Mouse (Mus musculus) neural tube, embryonic 12.5 days (tissue): Measurements from ENCODE around the gene Fam221b. TPM values are rescaled to one million over a fixed set of nuclear protein-coding genes. Genes with fewer than 3 reads are reported as not detected.

Experiments
- ATAC-seq: fragments of 200-750 bp; cut with Nextera tagmentation; 2 replicates; pipeline ENCODE4 v1.8.0; 2017; ENCODE audit warnings: low read depth, mild to moderate bottlenecking, moderate TSS enrichment, moderate library complexity; ENCODE audit not compliant: low FRiP score
- H3K27ac ChIP-seq: fragments of 300-500 bp; sonication (generic); 2 replicates; pipeline ENCODE4 v1.5.1; 2016
- H3K27me3 ChIP-seq: fragments of 300-500 bp; sonication (generic); replicated peaks from 2 replicates; pipeline ENCODE4 v1.6.1; 2016; ENCODE audit warnings: mild to moderate bottlenecking
- H3K36me3 ChIP-seq: fragments of 300-500 bp; sonication (generic); 2 replicates; pipeline ENCODE4 v1.6.1; 2016; ENCODE audit warnings: mild to moderate bottlenecking
- H3K4me1 ChIP-seq: fragments of 300-500 bp; sonication (generic); 2 replicates; pipeline ENCODE4 v1.6.1; 2016
- H3K4me2 ChIP-seq: fragments of 300-500 bp; sonication (generic); replicated peaks from 2 replicates; pipeline ENCODE4 v1.6.1; 2016; ENCODE audit warnings: mild to moderate bottlenecking
- H3K4me3 ChIP-seq: fragments of 300-500 bp; sonication (generic); 2 replicates; pipeline ENCODE4 v1.5.1; 2016
- H3K9ac ChIP-seq: fragments of 300-500 bp; sonication (generic); 2 replicates; pipeline ENCODE4 v1.6.1; 2016; ENCODE audit warnings: mild to moderate bottlenecking
- H3K9me3 ChIP-seq: fragments of 300-500 bp; sonication (generic); 2 replicates; pipeline ENCODE4 v1.6.1; 2016; ENCODE audit warnings: mild to moderate bottlenecking
- WGBS: fragments of 180-500 bp; shearing (Covaris S2); methylation state at CpG from one replicate; pipeline ENCODE4 v1.1.7; 2016; 5-methylcytosine and 5-hydroxymethylcytosine counted together
- polyA plus RNA-seq: library from polyadenylated mRNA; unstranded; fragments of >200 nt; fragmentation: Nextera tagmentation; extraction: Ambion mirVana; gene quantifications from 2 replicates; pipeline ENCODE4 v1.2.1, GENCODE M21; 2016

The Fam221b gene
- 3.2 and 3.3 TPM in 2 replicates for polyA plus RNA-seq

GRCm38 (mm10) chr4:43668782-43669427 is at the start of gene Fam221b, which contains the start of gene Tmem8b:
TSS of gene Fam221b (minus strand) at chr4:43669145.
TSS of gene Tmem8b (plus strand) at chr4:43668971.
- H3K27ac ChIP-seq = no peak within 1 kb of the TSS
- peaks cover 30% of the 10 kb centered on the region for H3K4me1 ChIP-seq
- WGBS = under 1% methylated on average over 37 of the region's 41 CpGs
- peaks cover 10% of the 10 kb centered on the region for H3K27me3 ChIP-seq
- peak within 1 kb of the TSS; percentile 97 for H3K9ac ChIP-seq
- no peaks in the 10 kb centered on the region for H3K9me3 ChIP-seq
- peak; percentile 91 for ATAC-seq
- H3K36me3 ChIP-seq = no peaks in the 10 kb centered on the region
- H3K4me3 ChIP-seq = peak within 1 kb of the TSS; percentile 87
- H3K4me2 ChIP-seq = peak within 1 kb of the TSS; percentile 89

- Histone ChIP-seq H3K9me3 (no peaks in the 10 kb centered on the region), H3K27me3 (0 out of 2 replicates have a peak, but pooled peaks cover 3% of the 10 kb centered on the region), H3K36me3 (no peaks in the 10 kb centered on the region), H3K4me2 (no peak overlapping the region), H3K9ac (no peak overlapping the region), H3K27ac (no peak overlapping the region), H3K4me3 (no peak overlapping the region), H3K4me1 (0 out of 2 replicates have a peak, but pooled peaks cover 2% of the 10 kb centered on the region)
- WGBS = 44% methylated on average over 7 of the region's 7 CpGs
- ATAC-seq = no peak
These were observed 44.8 kb upstream of the Fam221b start for GRCm38 (mm10) chr4:43713652-43714219.

- H3K4me2 ChIP-seq = no peak overlapping the region
- no peak overlapping the region for H3K4me3 ChIP-seq
- H3K27ac ChIP-seq = no peak overlapping the region
- no peaks in the 10 kb centered on the region for H3K9me3 ChIP-seq
- 0 out of 2 replicates have a peak, but pooled peaks have one; percentile 33 for ATAC-seq
- 1% methylated on average over 2 of the region's 2 CpGs for WGBS
- 0 out of 2 replicates have a peak, but pooled peaks cover 2% of the 10 kb centered on the region for H3K4me1 ChIP-seq
- H3K36me3 ChIP-seq = no peaks in the 10 kb centered on the region
- no peak overlapping the region for H3K9ac ChIP-seq
- H3K27me3 ChIP-seq = 0 out of 2 replicates have a peak, but pooled peaks cover 3% of the 10 kb centered on the region
These were observed 42.9 kb upstream of the Fam221b start for GRCm38 (mm10) chr4:43711821-43712220.

- Histone ChIP-seq H3K4me2 (no peak within 1 kb of the TSS), H3K27me3 (0 out of 2 replicates have a peak, but pooled peaks cover 3% of the 10 kb centered on the region), H3K4me3 (no peak within 1 kb of the TSS), H3K9me3 (no peaks in the 10 kb centered on the region), H3K27ac (no peak within 1 kb of the TSS), H3K36me3 (no peaks in the 10 kb centered on the region), H3K9ac (no peak within 1 kb of the TSS), H3K4me1 (0 out of 2 replicates have a peak, but pooled peaks cover 2% of the 10 kb centered on the region)
- WGBS = 84% methylated on average over 6 of the region's 6 CpGs
- no peak for ATAC-seq
These were observed 40.9 kb upstream of the Fam221b start, which contains the start of gene Olfr71 for GRCm38 (mm10) chr4:43709869-43710268. TSS of gene Olfr71 (minus strand) at chr4:43710255.

- H3K27ac ChIP-seq = no peak overlapping the region
- ATAC-seq = no peak
- 82% methylated on average over 13 of the region's 13 CpGs for WGBS
These were observed 37.0 kb upstream of the Fam221b start for GRCm38 (mm10) chr4:43705991-43706390.

GRCm38 (mm10) chr4:43703851-43704250 is 34.9 kb upstream of the Fam221b start:
- 84% methylated on average over 8 of the region's 8 CpGs for WGBS
- no peak overlapping the region for H3K27ac ChIP-seq
- no peak overlapping the region for H3K9ac ChIP-seq
- H3K4me3 ChIP-seq = no peak overlapping the region
- H3K9me3 ChIP-seq = no peaks in the 10 kb centered on the region
- no peak overlapping the region for H3K4me2 ChIP-seq
- ATAC-seq = no peak
- no peaks in the 10 kb centered on the region for H3K27me3 ChIP-seq
- H3K36me3 ChIP-seq = no peaks in the 10 kb centered on the region
- no peaks in the 10 kb centered on the region for H3K4me1 ChIP-seq

More at GRCm38 (mm10) chr4:43705991-43706390, 37.0 kb upstream of the Fam221b start:
- Histone ChIP-seq H3K36me3 (no peaks in the 10 kb centered on the region), H3K4me3 (no peak overlapping the region), H3K9me3 (no peaks in the 10 kb centered on the region), H3K4me1 (no peaks in the 10 kb centered on the region), H3K4me2 (no peak overlapping the region), H3K9ac (no peak overlapping the region), H3K27me3 (0 out of 2 replicates have a peak, but pooled peaks cover 3% of the 10 kb centered on the region)

- no peak overlapping the region for H3K4me3 ChIP-seq
- H3K4me2 ChIP-seq = no peak overlapping the region
- H3K27ac ChIP-seq = no peak overlapping the region
- no peaks in the 10 kb centered on the region for H3K36me3 ChIP-seq
- H3K27me3 ChIP-seq = no peaks in the 10 kb centered on the region
- H3K9ac ChIP-seq = no peak overlapping the region
- no peaks in the 10 kb centered on the region for H3K9me3 ChIP-seq
- 76% methylated on average over 6 of the region's 6 CpGs for WGBS
- no peaks in the 10 kb centered on the region for H3K4me1 ChIP-seq
- no peak for ATAC-seq
These were observed 34.5 kb upstream of the Fam221b start for GRCm38 (mm10) chr4:43703439-43703838.

- Histone ChIP-seq H3K4me2 (no peak within 1 kb of the TSS), H3K27ac (no peak within 1 kb of the TSS), H3K36me3 (no peaks in the 10 kb centered on the region), H3K9me3 (no peaks in the 10 kb centered on the region), H3K27me3 (no peaks in the 10 kb centered on the region), H3K4me3 (no peak within 1 kb of the TSS), H3K4me1 (no peaks in the 10 kb centered on the region), H3K9ac (no peak within 1 kb of the TSS)
- ATAC-seq = no peak
- 93% methylated on average over 6 of the region's 6 CpGs for WGBS
These were observed 31.8 kb upstream of the Fam221b start, which contains the start of gene Olfr70 for GRCm38 (mm10) chr4:43700707-43701106. TSS of gene Olfr70 (minus strand) at chr4:43700807.

- Histone ChIP-seq H3K27ac (no peak overlapping the region), H3K4me1 (no peaks in the 10 kb centered on the region), H3K4me3 (no peak overlapping the region), H3K4me2 (no peak overlapping the region), H3K9ac (no peak overlapping the region), H3K9me3 (no peaks in the 10 kb centered on the region), H3K27me3 (no peaks in the 10 kb centered on the region), H3K36me3 (no peaks in the 10 kb centered on the region)
- ATAC-seq = no peak
- WGBS = 90% methylated on average over 13 of the region's 13 CpGs
These were observed 27.6 kb upstream of the Fam221b start for GRCm38 (mm10) chr4:43696561-43696960.

- Histone ChIP-seq H3K9me3 (no peaks in the 10 kb centered on the region), H3K27ac (no peak overlapping the region), H3K9ac (no peak overlapping the region), H3K36me3 (peaks cover 4% of the 10 kb centered on the region; the same call in 1 of the 2 replicates), H3K4me3 (no peak overlapping the region), H3K4me2 (no peak overlapping the region), H3K4me1 (no peaks in the 10 kb centered on the region), H3K27me3 (no peaks in the 10 kb centered on the region)
- no peak for ATAC-seq
- 35% methylated on average over 9 of the region's 9 CpGs for WGBS
These were observed 26.3 kb upstream of the Fam221b start for GRCm38 (mm10) chr4:43695249-43695671.

- H3K27ac ChIP-seq = no peak overlapping the region
- H3K9me3 ChIP-seq = no peaks in the 10 kb centered on the region
- H3K9ac ChIP-seq = no peak overlapping the region
- no peaks in the 10 kb centered on the region for H3K4me1 ChIP-seq
- H3K27me3 ChIP-seq = no peaks in the 10 kb centered on the region
- no peak overlapping the region for H3K4me2 ChIP-seq
- H3K4me3 ChIP-seq = no peak overlapping the region
- peaks cover 11% of the 10 kb centered on the region for H3K36me3 ChIP-seq
- ATAC-seq = no peak
- 81% methylated on average over 1 of the region's 1 CpGs for WGBS
These were observed 25.7 kb upstream of the Fam221b start for GRCm38 (mm10) chr4:43694439-43695248.

- H3K27ac ChIP-seq = no peak overlapping the region
- H3K4me2 ChIP-seq = no peak overlapping the region
- no peaks in the 10 kb centered on the region for H3K9me3 ChIP-seq
- ATAC-seq = no peak
- no peak overlapping the region for H3K9ac ChIP-seq
- H3K4me3 ChIP-seq = no peak overlapping the region
- H3K36me3 ChIP-seq = peaks cover 19% of the 10 kb centered on the region
- 81% methylated on average over 5 of the region's 5 CpGs for WGBS
- no peaks in the 10 kb centered on the region for H3K27me3 ChIP-seq
- H3K4me1 ChIP-seq = no peaks in the 10 kb centered on the region
These were observed 24.9 kb upstream of the Fam221b start for GRCm38 (mm10) chr4:43693806-43694241.
